ENCODE assay signal across 10 mouse cellular contexts in genomic region chr1:172049131-172049782, GRCm38 (mm10). TPM values are rescaled to one million over a fixed set of nuclear protein-coding genes. Genes with fewer than 3 reads are reported as not detected.
DNase-seq lines count a peak whose midpoint lies in the region; ATAC-seq lines count a peak whose summit lies in the region.
"Had no signal": no experiment of that assay in that cellular context is flagged by ENCODE, and none has a peak within 500 bp of the region (broad histone marks: within the 10 kb centered on the region; RNA-seq: fewer than 3 reads in every experiment).

No protein-coding gene starts in this region.

- peak overlapping the region; percentile 28; the same call in 1 of the 2 replicates for H3K4me2 ChIP-seq in forebrain, embryonic 15.5 days (replicated peaks)
- H3K4me2 ChIP-seq: liver, embryonic 15.5 days had no signal

- ATAC-seq in forebrain, embryonic 15.5 days (replicated peaks), result peak; percentile 30

- H3K9ac ChIP-seq in forebrain, embryonic 15.5 days (replicated peaks), result peak overlapping the region; percentile 28; the same call in 1 of the 2 replicates
- H3K9ac ChIP-seq: liver, embryonic 15.5 days had no signal

- H3K4me3 ChIP-seq in forebrain, embryonic 15.5 days, result no peak overlapping the region
- H3K4me3 ChIP-seq in midbrain, embryonic 10.5 days, result peak overlapping the region; percentile 25; the same call in 1 of the 2 replicates
- H3K4me3 ChIP-seq: liver, embryonic 15.5 days had no signal

- peak overlapping the region; percentile 90 for H3K27ac ChIP-seq in forebrain, embryonic 15.5 days (replicated peaks)
- H3K27ac ChIP-seq in midbrain, embryonic 10.5 days (replicated peaks), result peak overlapping the region; percentile 85
- H3K27ac ChIP-seq: liver, embryonic 15.5 days had no signal

- H3K4me1 ChIP-seq in forebrain, embryonic 15.5 days, result peaks cover 40% of the 10 kb centered on the region
- peaks cover 55% of the 10 kb centered on the region for H3K4me1 ChIP-seq in midbrain, embryonic 10.5 days

- DNase-seq in 416B (ENCODE audit: low read depth), result peak; percentile 8
- peak; percentile 70 for DNase-seq in MN1 (ENCODE audit: low spot score)
- DNase-seq in midbrain, embryonic 10.5 days (ENCODE audit: low spot score), result peak; percentile 71
- no peak for DNase-seq in cerebellum, adult 8-10 months
- no peak for DNase-seq in layer of hippocampus, adult 8-10 months (ENCODE audit: low spot score in 2 of 2)
- no peak for DNase-seq in testis, postnatal 14 days (ENCODE audit: low spot score)
- DNase-seq: kidney, postnatal 25 days had no signal

- no peaks in the 10 kb centered on the region for H3K9me3 ChIP-seq in forebrain, embryonic 15.5 days
- no peaks in the 10 kb centered on the region for H3K9me3 ChIP-seq in midbrain, embryonic 10.5 days (replicated peaks)
- H3K9me3 ChIP-seq: liver, embryonic 15.5 days had no signal

- no peaks in the 10 kb centered on the region for H3K36me3 ChIP-seq in forebrain, embryonic 15.5 days
- 0 out of 2 replicates have a peak, but pooled peaks cover 4% of the 10 kb centered on the region for H3K36me3 ChIP-seq in midbrain, embryonic 10.5 days
- H3K36me3 ChIP-seq: liver, embryonic 15.5 days had no signal

- H3K27me3 ChIP-seq in forebrain, embryonic 15.5 days, result 0 out of 2 replicates have a peak, but pooled peaks cover 7% of the 10 kb centered on the region
- H3K27me3 ChIP-seq in midbrain, embryonic 10.5 days (ENCODE audit: low read depth, poor library complexity, severe bottlenecking), result peaks cover 36% of the 10 kb centered on the region

- 13% methylated on average over 13 of the region's 13 CpGs for WGBS in forebrain, embryonic 15.5 days
- 26% methylated on average over 13 of the region's 13 CpGs for whole genome bisulfite sequencing in midbrain, embryonic 10.5 days

RNA-seq across cellular contexts. Expression of gene Nhlh1, which starts 8.1 kb away (rescaled TPM):
- 3.9 and 4.6 TPM in 2 replicates for polyA plus RNA-seq in forebrain, embryonic 15.5 days (2015; fragmentation: Nextera tagmentation; extraction: Ambion mirVana)
- polyA plus RNA-seq in midbrain, embryonic 10.5 days (2016; fragmentation: Nextera tagmentation; extraction: Ambion mirVana), result 5.5 and 6.9 TPM in 2 replicates
- total RNA-seq in layer of hippocampus, adult 8-10 months (2022), result under 1 TPM; 0.58 to 0.98 (median 0.76) TPM
- polyA plus RNA-seq: heart, embryonic 16.5 days; liver, embryonic 15.5 days had no signal

RNA-seq across cellular contexts. Expression of gene Vangl2, which starts 21.0 kb away (rescaled TPM):
- polyA plus RNA-seq in forebrain, embryonic 15.5 days (2015; fragmentation: Nextera tagmentation; extraction: Ambion mirVana), result 48.0 and 51.5 TPM in 2 replicates
- polyA plus RNA-seq in midbrain, embryonic 10.5 days (2016; fragmentation: Nextera tagmentation; extraction: Ambion mirVana), result 49.1 and 55.4 TPM in 2 replicates
- 10 to 100 TPM; 11.1 to 16.9 (median 14.8) TPM for total RNA-seq in layer of hippocampus, adult 8-10 months (2022)

RNA-seq across cellular contexts. Expression of gene Copa, which starts 33.1 kb away (rescaled TPM):
- polyA plus RNA-seq in forebrain, embryonic 15.5 days (2015; fragmentation: Nextera tagmentation; extraction: Ambion mirVana), result 207 TPM in 2 replicates
- 175 and 206 TPM in 2 replicates for polyA plus RNA-seq in midbrain, embryonic 10.5 days (2016; fragmentation: Nextera tagmentation; extraction: Ambion mirVana)
- 100 to 1,000 TPM; 149 to 159 (median 151) TPM for total RNA-seq in layer of hippocampus, adult 8-10 months (2022)

RNA-seq across cellular contexts. Expression of gene Ncstn, which starts 33.3 kb away (rescaled TPM):
- polyA plus RNA-seq in forebrain, embryonic 15.5 days (2015; fragmentation: Nextera tagmentation; extraction: Ambion mirVana), result 104 and 105 TPM in 2 replicates
- polyA plus RNA-seq in midbrain, embryonic 10.5 days (2016; fragmentation: Nextera tagmentation; extraction: Ambion mirVana), result 106 and 129 TPM in 2 replicates
- total RNA-seq in layer of hippocampus, adult 8-10 months (2022), result 10 to 100 TPM; 63.2 to 72.4 (median 66.6) TPM

Comparison
In these comparisons a context has a peak if more than half of its experiments do, and no peak if none do; other contexts are left out.
1. DNase-seq: peak in 416B (single experiment), MN1 (single experiment) and midbrain, embryonic 10.5 days (single experiment); none in cerebellum, adult 8-10 months (single experiment), layer of hippocampus, adult 8-10 months (0 of 2) and testis, postnatal 14 days (single experiment).